Mouse (Mus musculus) skeletal muscle tissue, postnatal 0 days (tissue): ENCODE results near the gene Gm20425. TPM values are rescaled to one million over a fixed set of nuclear protein-coding genes. Genes with fewer than 3 reads are reported as not detected.

ENCODE experiments used
- polyA plus RNA-seq: library from polyadenylated mRNA; unstranded; fragments of >200 nt; fragmentation: Nextera tagmentation; extraction: Ambion mirVana; gene quantifications from 2 replicates; pipeline ENCODE4 v1.2.1, GENCODE M21; 2015

Gm20425 gene
- polyA plus RNA-seq, result 3.7 and 6.4 TPM in 2 replicates

DNA sequence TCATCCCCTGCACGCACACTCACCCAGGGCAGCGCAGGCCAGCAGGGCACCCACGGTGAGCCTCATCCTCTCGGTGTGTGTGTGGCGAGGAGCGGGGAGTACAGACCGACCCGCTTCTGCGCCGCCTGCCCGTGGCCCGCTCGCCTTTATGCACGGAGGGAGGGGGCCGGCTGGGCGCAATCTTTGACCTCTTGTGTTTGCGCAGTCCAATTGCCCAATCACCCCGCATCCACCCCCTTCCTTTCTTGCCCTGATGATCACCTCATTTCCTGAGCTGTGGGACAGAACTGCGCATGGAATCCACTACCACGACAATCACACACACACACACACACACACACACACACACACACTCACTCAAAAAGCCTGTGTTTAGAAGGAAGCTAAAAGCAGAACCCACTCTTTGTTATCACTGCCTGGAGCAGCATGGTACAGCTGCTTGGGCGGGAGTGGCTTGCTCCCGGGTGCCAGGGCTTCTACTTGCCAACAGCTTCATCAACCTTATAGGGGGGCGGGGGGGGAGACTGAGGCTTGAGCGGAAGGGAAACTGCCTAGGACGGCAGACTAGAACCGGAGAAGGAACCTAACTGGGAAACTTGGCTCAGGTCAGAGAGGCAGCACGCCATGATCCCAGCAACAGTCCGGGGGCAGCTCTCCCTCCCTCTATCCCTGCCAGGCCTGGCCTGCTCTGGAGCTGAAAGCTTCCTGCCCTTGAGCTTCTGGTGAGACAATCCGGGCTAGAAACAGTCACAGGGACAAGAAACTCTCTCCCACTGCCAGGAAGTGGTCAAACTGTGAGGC, at the start of gene Gm20425, which contains the start of gene Trf:
Gm20425 (minus strand) TSS at position 157 of the 801 bp plus-strand sequence.
Trf (minus strand) TSS at position 294 of the 801 bp plus-strand sequence.

DNA sequence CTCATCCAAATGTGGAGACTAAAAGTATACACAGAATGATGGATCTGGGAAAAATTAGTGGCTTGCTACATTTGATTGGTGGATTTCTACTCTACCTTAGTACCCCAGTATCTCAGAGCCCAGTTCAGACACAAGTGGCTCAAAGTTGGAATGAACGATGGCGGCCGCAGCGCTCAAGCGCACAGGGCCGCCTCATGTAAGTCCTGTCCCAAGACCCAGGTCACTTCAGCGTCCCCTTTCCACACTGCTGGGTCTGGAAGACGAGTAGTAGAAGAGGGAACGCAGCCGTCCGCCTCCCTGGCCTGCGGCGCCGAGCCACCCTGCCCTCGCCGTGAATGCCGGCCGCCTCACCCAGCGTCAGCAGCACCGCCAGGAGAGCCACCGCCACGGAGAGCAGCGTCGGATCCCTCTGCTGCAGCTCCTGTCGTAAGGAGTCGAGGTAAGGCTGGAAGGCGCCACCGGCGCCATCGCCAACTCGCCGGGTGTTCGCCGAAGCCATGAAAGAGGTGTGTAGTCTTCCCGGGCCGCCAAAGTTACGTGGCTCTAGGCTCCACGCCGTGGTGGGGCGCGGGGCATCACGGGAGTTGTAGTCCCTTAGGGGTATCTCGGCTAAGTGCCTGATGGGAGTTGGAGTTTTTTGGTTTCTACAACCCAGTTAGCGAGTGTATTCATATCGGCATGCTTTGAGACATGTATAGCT, 28.4 kb downstream of the Gm20425 start, which contains the start of gene Srprb:
Srprb (minus strand) TSS at position 577 of the 700 bp plus-strand sequence.

Other genes with a start within 250 kb of the Gm20425 start
- gene Slco2a1, start 241.6 kb downstream of the Gm20425 start, polyA plus RNA-seq, result 0.73 and 1.5 TPM in 2 replicates
- 2.4 and 2.8 TPM in 2 replicates for gene Rab6b, start 118.5 kb downstream of the Gm20425 start, polyA plus RNA-seq
- gene Srprb, start 28.2 kb downstream of the Gm20425 start, polyA plus RNA-seq, result 21.9 and 24.7 TPM in 2 replicates
- 77.2 and 686 TPM in 2 replicates for gene Trf, start 137 bp upstream of the Gm20425 start, polyA plus RNA-seq
- gene 1300017J02Rik, start 74.8 kb upstream of the Gm20425 start, polyA plus RNA-seq, result 1.4 and 2.1 TPM in 2 replicates
- 13.1 and 13.4 TPM in 2 replicates for gene Topbp1, start 74.9 kb upstream of the Gm20425 start, polyA plus RNA-seq
- gene Cdv3, start 135.5 kb upstream of the Gm20425 start, polyA plus RNA-seq, result 68.8 and 69.7 TPM in 2 replicates